Mouse (Mus musculus): ENCODE results near the gene Srebf1.

GRCm38 (mm10) chr11:60257696-60258095 is 35.3 kb upstream of the Srebf1 start:
- TF ChIP-seq MAX (IDR thresholded peaks at IDR 0.05): no peak
- TF ChIP-seq CEBPB (IDR thresholded peaks at IDR 0.05; ENCODE audit: low read depth): no peak
- TF ChIP-seq CTCF (IDR thresholded peaks at IDR 0.05; ENCODE audit: control insufficient read depth, insufficient read depth, insufficient read length): no peak
- no peak for TF ChIP-seq USF1 (IDR thresholded peaks at IDR 0.05; ENCODE audit: low read depth)

Data from C2C12 (cell line).